Mouse (Mus musculus) megakaryocyte, embryonic 14.5 days (primary cell): ENCODE measurements around the gene Trappc5.

Experiments
- FLI1 ChIP-seq: IDR thresholded peaks from 2 replicates; pipeline ENCODE4 v1.6.1; 2012; ENCODE audit warnings: low read length, inconsistent platforms, mixed read lengths
- GATA1 ChIP-seq: IDR thresholded peaks from 3 replicates; pipeline ENCODE4 v1.6.1; 2012; ENCODE audit warnings: mixed read lengths, low read length, inconsistent platforms, borderline replicate concordance

DNA sequence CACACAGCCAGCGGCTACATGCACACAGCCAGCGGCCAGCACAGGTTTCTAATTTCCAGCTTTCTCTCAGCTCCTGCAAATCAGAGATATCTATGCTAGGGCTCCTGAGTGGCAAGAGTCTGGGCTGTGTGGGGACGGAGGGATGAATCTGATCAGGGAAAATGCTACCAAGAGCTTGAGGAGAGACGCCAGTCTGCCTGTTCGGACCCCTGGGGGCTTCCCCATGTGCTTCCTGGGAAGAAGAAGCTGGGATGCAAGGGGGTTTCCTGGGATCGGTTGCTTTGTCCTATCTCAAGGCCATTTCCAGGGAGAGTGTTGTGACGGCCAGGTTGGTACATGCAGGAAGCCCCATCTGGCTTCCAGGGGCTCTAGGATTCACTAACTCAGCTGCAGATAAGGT, 31.5 kb downstream of the Trappc5 start:
- TF ChIP-seq GATA1 (no peak), FLI1 (no peak)
